Mouse (Mus musculus) lung, adult 2 months (tissue): ENCODE results near the gene Hist1h2ad.

Experiments
- CTCF ChIP-seq: fragments of 200-500 bp; IDR thresholded peaks from 2 replicates; pipeline ENCODE4 v1.5.1; 2011; ENCODE audit warnings: mild to moderate bottlenecking, low read length, control low read depth; ENCODE audit not compliant: insufficient read depth
- POLR2A ChIP-seq: fragments of 200-500 bp; IDR thresholded peaks from 2 replicates; pipeline ENCODE4 v1.6.1; 2011; ENCODE audit warnings: low read depth, mild to moderate bottlenecking, control low read depth, low read length, borderline replicate concordance; ENCODE audit errors: extremely low read depth

DNA sequence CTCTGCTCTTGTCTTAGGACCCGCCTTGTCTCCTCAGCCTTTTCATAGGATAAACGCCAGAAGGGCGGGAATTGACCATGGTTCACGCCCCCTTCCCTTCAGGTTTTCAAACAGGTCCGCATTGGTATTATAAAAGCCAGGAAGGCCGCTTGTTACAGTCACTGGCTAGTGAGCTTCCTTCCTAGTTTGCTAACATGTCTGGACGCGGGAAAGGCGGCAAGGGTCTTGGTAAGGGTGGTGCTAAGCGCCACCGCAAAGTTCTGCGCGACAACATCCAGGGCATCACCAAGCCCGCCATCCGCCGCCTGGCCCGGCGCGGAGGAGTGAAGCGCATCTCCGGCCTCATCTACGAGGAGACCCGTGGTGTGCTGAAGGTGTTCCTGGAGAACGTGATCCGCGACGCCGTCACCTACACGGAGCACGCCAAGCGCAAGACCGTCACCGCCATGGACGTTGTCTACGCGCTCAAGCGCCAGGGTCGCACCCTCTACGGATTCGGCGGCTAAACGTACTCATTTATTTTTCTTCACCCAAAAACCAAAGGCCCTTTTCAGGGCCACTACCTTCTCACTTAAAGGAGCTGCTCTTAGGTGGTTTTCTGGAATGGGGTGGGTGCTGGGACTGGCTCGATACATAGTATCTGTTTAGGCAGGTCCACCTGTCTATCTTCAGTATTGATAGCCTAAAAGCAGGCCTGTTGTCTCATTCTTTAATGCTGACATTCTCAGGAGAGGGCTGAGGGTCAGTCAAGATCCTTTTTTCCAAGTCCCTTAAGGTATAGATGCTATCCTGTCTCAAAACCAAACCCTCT is 7.4 kb downstream of the Hist1h2ad start, which contains the start of gene Hist1h4d:
- peak; percentile 100 for TF ChIP-seq POLR2A
- no peak for TF ChIP-seq CTCF
